Mouse (Mus musculus) stomach, postnatal 0 days (tissue): ENCODE results near the gene Smim24. TPM values are rescaled to one million over a fixed set of nuclear protein-coding genes. Genes with fewer than 3 reads are reported as not detected.

Source experiments
- ATAC-seq: fragments of 200-750 bp; cut with Nextera tagmentation; 2 replicates; pipeline ENCODE4 v1.8.0; 2017; ENCODE audit not compliant: low FRiP score, low TSS enrichment
- DNase-seq: peaks from one replicate; pipeline ENCODE4 v3.0.0-alpha.2; 2016; ENCODE audit warnings: low spot score
- H3K27ac ChIP-seq: fragments of 300-500 bp; sonication (generic); replicated peaks from 2 replicates; pipeline ENCODE4 v1.5.1; 2014; ENCODE audit warnings: mild to moderate bottlenecking, control low read depth
- H3K27me3 ChIP-seq: fragments of 300-500 bp; sonication (generic); 2 replicates; pipeline ENCODE4 v1.6.1; 2014; ENCODE audit warnings: low read length; ENCODE audit not compliant: control insufficient read depth, insufficient read depth
- H3K36me3 ChIP-seq: fragments of 300-500 bp; sonication (generic); 2 replicates; pipeline ENCODE4 v1.6.1; 2014; ENCODE audit warnings: low read length, mixed read lengths; ENCODE audit not compliant: control insufficient read depth, insufficient read depth
- H3K4me1 ChIP-seq: fragments of 300-500 bp; sonication (generic); replicated peaks from 2 replicates; pipeline ENCODE4 v1.6.1; 2014; ENCODE audit warnings: antibody characterized with exemption; ENCODE audit not compliant: control insufficient read depth, insufficient read depth
- H3K4me2 ChIP-seq: fragments of 300-500 bp; sonication (generic); replicated peaks from 2 replicates; pipeline ENCODE4 v1.6.1; 2014; ENCODE audit warnings: low read depth, mild to moderate bottlenecking, control low read depth, moderate library complexity
- H3K4me3 ChIP-seq: fragments of 300-500 bp; sonication (generic); 2 replicates; pipeline ENCODE4 v1.5.1; 2014; ENCODE audit warnings: low read depth, low read length, control low read depth
- H3K9ac ChIP-seq: fragments of 300-500 bp; sonication (generic); 2 replicates; pipeline ENCODE4 v1.6.1; 2014; ENCODE audit warnings: mild to moderate bottlenecking, low read length, control low read depth, mixed read lengths
- H3K9me3 ChIP-seq: fragments of 300-500 bp; sonication (generic); 2 replicates; pipeline ENCODE4 v1.6.1; 2016; ENCODE audit warnings: low read length; ENCODE audit not compliant: control insufficient read depth
- CTCF ChIP-seq: IDR thresholded peaks from 2 replicates; pipeline ENCODE4 v1.5.1; 2016; ENCODE audit warnings: antibody characterized with exemption, low read depth, mild to moderate bottlenecking, moderate library complexity
- EP300 ChIP-seq: optimal IDR thresholded peaks from 2 replicates; pipeline ENCODE3; 2016; ENCODE audit warnings: antibody characterized with exemption
- WGBS: fragments of 180-500 bp; shearing (Covaris S2); extraction: QIAGEN DNeasy Blood & Tissue Kit; methylation state at CpG from one replicate; pipeline ENCODE4 v1.1.7; 2014; 5-methylcytosine and 5-hydroxymethylcytosine counted together
- polyA plus RNA-seq: library from polyadenylated mRNA; unstranded; fragments of >200 nt; fragmentation: Nextera tagmentation; extraction: Ambion mirVana; gene quantifications from 2 replicates; pipeline ENCODE4 v1.2.1, GENCODE M21; 2015

Gene Smim24
- polyA plus RNA-seq, 1 experiment from 2014 or later: 205 TPM

- under 1% methylated on average over 53 of the region's 59 CpGs for whole genome bisulfite sequencing
- TF ChIP-seq EP300: no peak
- TF ChIP-seq CTCF: no peak
- peak within 1 kb of the TSS; percentile 91 for H3K9ac ChIP-seq
- peaks cover 13% of the 10 kb centered on the region for H3K4me1 ChIP-seq
- peak within 1 kb of the TSS; percentile 84 for H3K4me2 ChIP-seq
- H3K9me3 ChIP-seq: no peaks in the 10 kb centered on the region
- H3K4me3 ChIP-seq: peak within 1 kb of the TSS; percentile 86
- peak within 1 kb of the TSS; percentile 77 for H3K27ac ChIP-seq
- peaks cover 5% of the 10 kb centered on the region; the same call in 1 of the 2 replicates for H3K36me3 ChIP-seq
- DNase-seq (no peak), ATAC-seq (no peak; the same call in 1 of the 2 replicates)
- H3K27me3 ChIP-seq: no peaks in the 10 kb centered on the region
Measured at GRCm38 (mm10) chr10:81377793-81378552, 14.9 kb upstream of the Smim24 start, which contains the start of gene Fzr1. TSS of gene Fzr1 (minus strand) at chr10:81378516.

- H3K4me2 ChIP-seq: peak overlapping the region; percentile 57
- H3K9ac ChIP-seq: peak overlapping the region; percentile 43
- TF ChIP-seq EP300 (no peak), CTCF (peak; percentile 40)
- H3K4me1 ChIP-seq: peaks cover 13% of the 10 kb centered on the region
- no peaks in the 10 kb centered on the region for H3K9me3 ChIP-seq
- peak; percentile 100 for DNase-seq
- peak overlapping the region; percentile 25; the same call in 1 of the 2 replicates for H3K27ac ChIP-seq
- peak; percentile 95 for ATAC-seq
- H3K4me3 ChIP-seq: peak overlapping the region; percentile 86
- under 1% methylated on average over 42 of the region's 46 CpGs for WGBS
- no peaks in the 10 kb centered on the region for H3K27me3 ChIP-seq
- peaks cover 5% of the 10 kb centered on the region; the same call in 1 of the 2 replicates for H3K36me3 ChIP-seq
Measured at GRCm38 (mm10) chr10:81378553-81379182, 14.2 kb upstream of the Smim24 start.

- H3K9me3 ChIP-seq: no peaks in the 10 kb centered on the region
- peak overlapping the region; percentile 43 for H3K9ac ChIP-seq
- 60% methylated on average over 3 of the region's 3 CpGs for WGBS
- H3K27me3 ChIP-seq: no peaks in the 10 kb centered on the region
- ATAC-seq (no peak), DNase-seq (no peak)
- peaks cover 13% of the 10 kb centered on the region for H3K4me1 ChIP-seq
- TF ChIP-seq EP300: no peak
- TF ChIP-seq CTCF: no peak
- peak overlapping the region; percentile 25; the same call in 1 of the 2 replicates for H3K27ac ChIP-seq
- H3K36me3 ChIP-seq: peaks cover 3% of the 10 kb centered on the region; the same call in 1 of the 2 replicates
- peak overlapping the region; percentile 51 for H3K4me3 ChIP-seq
- peak overlapping the region; percentile 57 for H3K4me2 ChIP-seq
Measured at GRCm38 (mm10) chr10:81379183-81379553, 13.7 kb upstream of the Smim24 start.

- H3K27me3 ChIP-seq: no peaks in the 10 kb centered on the region
- H3K27ac ChIP-seq: no peak overlapping the region
- H3K9ac ChIP-seq: no peak overlapping the region
- ATAC-seq (no peak), DNase-seq (no peak)
- H3K4me1 ChIP-seq: peaks cover 13% of the 10 kb centered on the region
- H3K4me2 ChIP-seq: no peak overlapping the region
- no peaks in the 10 kb centered on the region for H3K9me3 ChIP-seq
- 89% methylated on average over 6 of the region's 6 CpGs for WGBS
- H3K36me3 ChIP-seq: no peaks in the 10 kb centered on the region
- H3K4me3 ChIP-seq: no peak overlapping the region
- no peak for TF ChIP-seq EP300
- no peak for TF ChIP-seq CTCF
Measured at GRCm38 (mm10) chr10:81379809-81380378, 13.0 kb upstream of the Smim24 start.

GRCm38 (mm10) chr10:81382039-81382438 is 10.8 kb upstream of the Smim24 start:
- H3K4me3 ChIP-seq: no peak overlapping the region
- H3K4me2 ChIP-seq: no peak overlapping the region
- ATAC-seq (peak; percentile 1; the same call in 1 of the 2 replicates), DNase-seq (peak; percentile 88)
- peak overlapping the region; percentile 30; the same call in 1 of the 2 replicates for H3K27ac ChIP-seq
- peaks cover 13% of the 10 kb centered on the region for H3K4me1 ChIP-seq
- TF ChIP-seq EP300: no peak
- TF ChIP-seq CTCF: no peak
- H3K9me3 ChIP-seq: no peaks in the 10 kb centered on the region
- peaks cover 4% of the 10 kb centered on the region; the same call in 1 of the 2 replicates for H3K36me3 ChIP-seq
- no peak overlapping the region for H3K9ac ChIP-seq
- H3K27me3 ChIP-seq: no peaks in the 10 kb centered on the region
- WGBS: 51% methylated on average over 5 of the region's 5 CpGs
